Mouse (Mus musculus): ENCODE measurements around the gene Fam168b. TPM values are rescaled to one million over a fixed set of nuclear protein-coding genes. Genes with fewer than 3 reads are reported as not detected.

Fam168b gene
- polyA plus RNA-seq, 1 experiment from 2014 or later = 83.2 TPM

GRCm38 (mm10) chr1:34866815-34867573, 24.1 kb upstream of the Fam168b start:
- Histone ChIP-seq H3K27ac (ENCODE audit: low read length) (no peak overlapping the region), H3K9ac (replicated peaks; ENCODE audit: low read length) (no peak overlapping the region), H3K4me3 (ENCODE audit: low read length) (no peak overlapping the region), H3K4me2 (replicated peaks; ENCODE audit: low read depth, low read length) (no peak overlapping the region), H3K4me1 (ENCODE audit: insufficient read depth, low read length) (no peaks in the 10 kb centered on the region), H3K27me3 (ENCODE audit: insufficient read depth, low read length) (no peaks in the 10 kb centered on the region), H3K9me3 (ENCODE audit: low read length) (no peaks in the 10 kb centered on the region), H3K36me3 (ENCODE audit: insufficient read depth, low read length) (peaks cover 33% of the 10 kb centered on the region)
- ATAC-seq (ENCODE audit: low FRiP score, low TSS enrichment) = no peak; the same call in 1 of the 2 replicates
- 63% methylated on average over 10 of the region's 10 CpGs for WGBS

- no peak overlapping the region for H3K4me3 ChIP-seq (ENCODE audit: low read length)
- H3K27ac ChIP-seq (ENCODE audit: low read length) = no peak overlapping the region
- no peak for ATAC-seq (ENCODE audit: low FRiP score, low TSS enrichment)
- no peak overlapping the region for H3K9ac ChIP-seq (replicated peaks; ENCODE audit: low read length)
- no peaks in the 10 kb centered on the region for H3K9me3 ChIP-seq (ENCODE audit: low read length)
- no peak overlapping the region for H3K4me2 ChIP-seq (replicated peaks; ENCODE audit: low read depth, low read length)
- H3K4me1 ChIP-seq (ENCODE audit: insufficient read depth, low read length) = no peaks in the 10 kb centered on the region
- H3K36me3 ChIP-seq (ENCODE audit: insufficient read depth, low read length) = peaks cover 34% of the 10 kb centered on the region
- no peaks in the 10 kb centered on the region for H3K27me3 ChIP-seq (ENCODE audit: insufficient read depth, low read length)
- 90% methylated on average over 9 of the region's 9 CpGs for whole genome bisulfite sequencing
Observed at GRCm38 (mm10) chr1:34865866-34866265, 23.0 kb upstream of the Fam168b start.

GRCm38 (mm10) chr1:34864243-34864642, 21.4 kb upstream of the Fam168b start:
- no peak overlapping the region for H3K27ac ChIP-seq (ENCODE audit: low read length)
- no peak overlapping the region for H3K4me2 ChIP-seq (replicated peaks; ENCODE audit: low read depth, low read length)
- no peak overlapping the region for H3K9ac ChIP-seq (replicated peaks; ENCODE audit: low read length)
- H3K27me3 ChIP-seq (ENCODE audit: insufficient read depth, low read length) = no peaks in the 10 kb centered on the region
- peaks cover 25% of the 10 kb centered on the region for H3K36me3 ChIP-seq (ENCODE audit: insufficient read depth, low read length)
- H3K9me3 ChIP-seq (ENCODE audit: low read length) = no peaks in the 10 kb centered on the region
- H3K4me1 ChIP-seq (ENCODE audit: insufficient read depth, low read length) = no peaks in the 10 kb centered on the region; the same call in 1 of the 2 replicates
- 71% methylated on average over 7 of the region's 7 CpGs for WGBS
- ATAC-seq (ENCODE audit: low FRiP score, low TSS enrichment) = no peak
- no peak overlapping the region for H3K4me3 ChIP-seq (ENCODE audit: low read length)

- WGBS = 71% methylated on average over 7 of the region's 7 CpGs
- no peaks in the 10 kb centered on the region for H3K9me3 ChIP-seq (ENCODE audit: low read length)
- no peak for ATAC-seq (ENCODE audit: low FRiP score, low TSS enrichment)
Observed at GRCm38 (mm10) chr1:34863323-34863722, 20.5 kb upstream of the Fam168b start.

GRCm38 (mm10) chr1:34862877-34863276, 20.0 kb upstream of the Fam168b start:
- H3K36me3 ChIP-seq (ENCODE audit: insufficient read depth, low read length) = peaks cover 20% of the 10 kb centered on the region
- no peak overlapping the region for H3K4me3 ChIP-seq (ENCODE audit: low read length)
- no peaks in the 10 kb centered on the region; the same call in 1 of the 2 replicates for H3K4me1 ChIP-seq (ENCODE audit: insufficient read depth, low read length)
- no peak overlapping the region for H3K27ac ChIP-seq (ENCODE audit: low read length)
- 91% methylated on average over 13 of the region's 13 CpGs for WGBS
- H3K4me2 ChIP-seq (replicated peaks; ENCODE audit: low read depth, low read length) = no peak overlapping the region
- ATAC-seq (ENCODE audit: low FRiP score, low TSS enrichment) = no peak
- H3K9me3 ChIP-seq (ENCODE audit: low read length) = no peaks in the 10 kb centered on the region
- no peaks in the 10 kb centered on the region for H3K27me3 ChIP-seq (ENCODE audit: insufficient read depth, low read length)
- H3K9ac ChIP-seq (replicated peaks; ENCODE audit: low read length) = no peak overlapping the region

More at GRCm38 (mm10) chr1:34863323-34863722, 20.5 kb upstream of the Fam168b start:
- Histone ChIP-seq H3K27ac (ENCODE audit: low read length) (no peak overlapping the region), H3K4me1 (ENCODE audit: insufficient read depth, low read length) (no peaks in the 10 kb centered on the region; the same call in 1 of the 2 replicates), H3K36me3 (ENCODE audit: insufficient read depth, low read length) (peaks cover 20% of the 10 kb centered on the region), H3K27me3 (ENCODE audit: insufficient read depth, low read length) (no peaks in the 10 kb centered on the region), H3K4me2 (replicated peaks; ENCODE audit: low read depth, low read length) (no peak overlapping the region), H3K4me3 (ENCODE audit: low read length) (no peak overlapping the region), H3K9ac (replicated peaks; ENCODE audit: low read length) (no peak overlapping the region)

GRCm38 (mm10) chr1:34860205-34860604, 17.3 kb upstream of the Fam168b start:
- Histone ChIP-seq H3K27me3 (ENCODE audit: insufficient read depth, low read length) (no peaks in the 10 kb centered on the region), H3K4me1 (ENCODE audit: insufficient read depth, low read length) (no peaks in the 10 kb centered on the region; the same call in 1 of the 2 replicates), H3K4me2 (replicated peaks; ENCODE audit: low read depth, low read length) (no peak overlapping the region), H3K9me3 (ENCODE audit: low read length) (no peaks in the 10 kb centered on the region), H3K36me3 (ENCODE audit: insufficient read depth, low read length) (peaks cover 20% of the 10 kb centered on the region), H3K4me3 (ENCODE audit: low read length) (no peak overlapping the region), H3K27ac (ENCODE audit: low read length) (no peak overlapping the region), H3K9ac (replicated peaks; ENCODE audit: low read length) (no peak overlapping the region)
- no peak; the same call in 1 of the 2 replicates for ATAC-seq (ENCODE audit: low FRiP score, low TSS enrichment)
- 70% methylated on average over 7 of the region's 7 CpGs for WGBS

GRCm38 (mm10) chr1:34859761-34860160, 16.9 kb upstream of the Fam168b start:
- H3K4me3 ChIP-seq (ENCODE audit: low read length) = no peak overlapping the region
- H3K27ac ChIP-seq (ENCODE audit: low read length) = no peak overlapping the region
- no peaks in the 10 kb centered on the region for H3K27me3 ChIP-seq (ENCODE audit: insufficient read depth, low read length)
- H3K36me3 ChIP-seq (ENCODE audit: insufficient read depth, low read length) = peaks cover 19% of the 10 kb centered on the region
- H3K4me2 ChIP-seq (replicated peaks; ENCODE audit: low read depth, low read length) = no peak overlapping the region
- no peak for ATAC-seq (ENCODE audit: low FRiP score, low TSS enrichment)
- no peaks in the 10 kb centered on the region for H3K9me3 ChIP-seq (ENCODE audit: low read length)
- peaks cover 3% of the 10 kb centered on the region; the same call in 1 of the 2 replicates for H3K4me1 ChIP-seq (ENCODE audit: insufficient read depth, low read length)
- no peak overlapping the region for H3K9ac ChIP-seq (replicated peaks; ENCODE audit: low read length)
- 81% methylated on average over 3 of the region's 3 CpGs for WGBS

- no peak overlapping the region for H3K4me3 ChIP-seq (ENCODE audit: low read length)
- no peaks in the 10 kb centered on the region for H3K27me3 ChIP-seq (ENCODE audit: insufficient read depth, low read length)
- H3K4me1 ChIP-seq (ENCODE audit: insufficient read depth, low read length) = peaks cover 3% of the 10 kb centered on the region; the same call in 1 of the 2 replicates
- no peaks in the 10 kb centered on the region for H3K9me3 ChIP-seq (ENCODE audit: low read length)
- H3K27ac ChIP-seq (ENCODE audit: low read length) = no peak overlapping the region
- ATAC-seq (ENCODE audit: low FRiP score, low TSS enrichment) = no peak
- 64% methylated on average over 5 of the region's 5 CpGs for WGBS
- no peak overlapping the region for H3K9ac ChIP-seq (replicated peaks; ENCODE audit: low read length)
- H3K36me3 ChIP-seq (ENCODE audit: insufficient read depth, low read length) = peaks cover 11% of the 10 kb centered on the region
- no peak overlapping the region for H3K4me2 ChIP-seq (replicated peaks; ENCODE audit: low read depth, low read length)
Observed at GRCm38 (mm10) chr1:34858671-34859070, 15.8 kb upstream of the Fam168b start.

- Histone ChIP-seq H3K4me1 (ENCODE audit: insufficient read depth, low read length) (peaks cover 28% of the 10 kb centered on the region), H3K9me3 (ENCODE audit: low read length) (no peaks in the 10 kb centered on the region), H3K4me2 (replicated peaks; ENCODE audit: low read depth, low read length) (no peak overlapping the region), H3K9ac (replicated peaks; ENCODE audit: low read length) (no peak overlapping the region), H3K27me3 (ENCODE audit: insufficient read depth, low read length) (no peaks in the 10 kb centered on the region), H3K27ac (ENCODE audit: low read length) (no peak overlapping the region), H3K36me3 (ENCODE audit: insufficient read depth, low read length) (no peaks in the 10 kb centered on the region), H3K4me3 (ENCODE audit: low read length) (no peak overlapping the region)
- WGBS = 47% methylated on average over 12 of the region's 12 CpGs
- ATAC-seq (ENCODE audit: low FRiP score, low TSS enrichment) = no peak
Observed at GRCm38 (mm10) chr1:34855056-34855739, 12.3 kb upstream of the Fam168b start.

- no peak overlapping the region for H3K9ac ChIP-seq (replicated peaks; ENCODE audit: low read length)
- no peak overlapping the region for H3K27ac ChIP-seq (ENCODE audit: low read length)
- H3K36me3 ChIP-seq (ENCODE audit: insufficient read depth, low read length) = no peaks in the 10 kb centered on the region
- H3K9me3 ChIP-seq (ENCODE audit: low read length) = no peaks in the 10 kb centered on the region
- H3K27me3 ChIP-seq (ENCODE audit: insufficient read depth, low read length) = no peaks in the 10 kb centered on the region
- WGBS = 78% methylated on average over 2 of the region's 2 CpGs
- ATAC-seq (ENCODE audit: low FRiP score, low TSS enrichment) = no peak
- peaks cover 33% of the 10 kb centered on the region for H3K4me1 ChIP-seq (ENCODE audit: insufficient read depth, low read length)
- H3K4me3 ChIP-seq (ENCODE audit: low read length) = no peak overlapping the region
- H3K4me2 ChIP-seq (replicated peaks; ENCODE audit: low read depth, low read length) = no peak overlapping the region
Observed at GRCm38 (mm10) chr1:34853786-34854185, 10.9 kb upstream of the Fam168b start.

Data from kidney, embryonic 16.5 days (tissue).